Mouse (Mus musculus) hematopoietic stem cell, adult 5-6 weeks (primary cell): ENCODE results near the gene Zfp346. TPM values are rescaled to one million over a fixed set of nuclear protein-coding genes. Genes with fewer than 3 reads are reported as not detected.

Source experiments
- ATAC-seq, 2 experiments: fragments of 125-278 bp in 1 of 2; replicated peaks in 1 of 2; 2 replicates each; pipeline ENCODE4 v1.8.0; 2016 to 2017; ENCODE audit warnings: inconsistent platforms in 2 of 2, mild to moderate bottlenecking in 2 of 2, moderate number of reproducible peaks in 2 of 2, low read depth in 1 of 2, moderate TSS enrichment in 1 of 2; ENCODE audit not compliant: low FRiP score in 2 of 2, poor library complexity in 2 of 2, severe bottlenecking in 2 of 2, insufficient read depth in 1 of 2, low TSS enrichment in 1 of 2
- total RNA-seq: library from RNA; stranded (forward); fragments of 172-1452, 232-1000 nt; gene quantifications from 2 replicates; pipeline ENCODE4 v1.2.3, GENCODE M21; 2017

The Zfp346 gene
- total RNA-seq, 1 experiment from 2014 or later, result 10.0 TPM

DNA sequence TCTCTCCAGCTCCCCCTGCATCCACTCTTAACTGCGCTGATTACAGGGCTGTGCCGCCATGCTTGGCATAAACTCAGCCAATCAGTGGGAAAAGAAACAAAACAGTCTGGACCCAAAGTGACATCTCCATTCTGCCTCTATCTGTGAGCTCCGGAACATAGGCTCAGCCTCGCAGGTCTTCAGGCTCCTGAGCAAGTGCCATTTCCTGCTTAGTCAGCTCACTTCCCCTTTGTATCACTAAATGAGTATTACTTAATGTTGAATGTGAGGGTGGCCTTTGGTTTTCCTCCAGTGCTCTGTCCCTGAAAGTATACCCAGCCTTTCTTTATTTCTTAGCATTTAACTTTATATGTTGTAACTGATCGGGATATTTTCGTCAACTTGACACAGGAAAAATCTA is 19.8 kb downstream of the Zfp346 start:
- peak; percentile 53 to 71; a peak in 3 of 4 replicates for ATAC-seq

DNA sequence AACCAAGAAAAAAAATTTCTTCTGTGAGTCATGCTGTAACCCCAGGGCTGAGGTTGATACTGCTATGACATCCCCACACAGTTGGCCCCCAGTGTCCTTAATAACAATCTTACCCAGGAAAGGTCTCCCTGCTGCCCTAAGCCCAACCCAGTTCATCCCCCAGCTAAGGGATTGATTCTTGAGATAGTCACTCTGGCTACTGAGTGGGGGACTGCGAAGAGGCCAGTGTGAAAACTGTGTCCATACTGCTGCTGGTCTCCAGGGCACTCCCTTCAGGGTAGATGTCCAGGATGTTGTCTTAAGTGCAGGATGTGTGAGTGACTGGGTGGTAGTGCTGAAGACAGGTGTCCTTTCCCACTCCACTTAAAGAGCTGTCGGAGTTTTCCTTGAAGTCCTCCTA is 28.3 kb downstream of the Zfp346 start, which contains the start of gene Gm17617:
Gene Gm17617, minus strand, starts transcription at position 101 of the 400 bp plus-strand sequence.
- ATAC-seq, result no peak

- peak; percentile 32 to 51; a peak in 1 of 4 replicates for ATAC-seq
These were observed 30.3 kb downstream of the Zfp346 start for GRCm38 (mm10) chr13:55135382-55135781.

- no peak for ATAC-seq
These were observed 35.2 kb downstream of the Zfp346 start for GRCm38 (mm10) chr13:55140271-55140670.

GRCm38 (mm10) chr13:55152621-55153415 is 47.7 kb downstream of the Zfp346 start, which contains the start of gene Fgfr4:
Fgfr4 (plus strand) TSS chr13:55152640.
- ATAC-seq, result no peak

DNA sequence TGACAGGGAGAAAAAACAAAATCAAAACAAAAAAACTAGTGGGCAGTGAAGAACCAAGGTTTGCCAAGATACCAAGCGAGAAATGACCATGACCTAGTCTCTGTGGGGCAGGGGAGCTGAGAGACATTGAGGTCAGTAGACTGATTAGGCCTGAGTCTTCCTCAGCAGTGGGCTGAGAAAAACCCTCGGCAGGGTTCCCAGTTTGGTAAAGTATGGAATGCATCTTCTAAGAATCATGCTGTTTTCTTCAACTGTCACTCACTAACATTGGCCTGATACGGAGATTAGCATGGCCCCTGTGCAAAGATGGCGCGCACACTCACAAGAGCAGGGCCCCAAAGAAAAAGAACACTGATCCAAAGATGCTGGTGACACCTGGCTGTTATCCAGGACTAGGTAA is 48.8 kb downstream of the Zfp346 start:
- no peak for ATAC-seq

- ATAC-seq, result no peak
These were observed 57.3 kb downstream of the Zfp346 start for GRCm38 (mm10) chr13:55162365-55162764.

DNA sequence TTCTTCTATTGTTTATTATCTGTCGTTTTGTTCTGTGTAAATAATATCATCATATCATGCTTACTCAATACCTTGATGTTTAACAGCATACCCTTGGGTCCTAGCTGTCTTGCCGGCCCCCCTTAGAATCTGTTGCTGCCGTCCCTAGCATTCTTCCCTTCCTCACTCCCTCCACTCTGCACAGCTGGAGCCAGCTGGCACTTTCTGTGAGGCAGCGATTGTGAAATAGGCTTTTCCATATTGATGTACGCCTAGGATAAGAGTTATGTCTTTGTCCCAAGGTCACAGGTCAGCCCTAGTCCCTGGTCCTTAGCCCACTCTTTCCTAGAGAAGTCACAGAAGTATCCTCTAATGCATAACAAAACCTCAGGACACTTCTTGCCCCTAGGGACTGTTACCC is 58.4 kb downstream of the Zfp346 start:
- ATAC-seq, result no peak

DNA sequence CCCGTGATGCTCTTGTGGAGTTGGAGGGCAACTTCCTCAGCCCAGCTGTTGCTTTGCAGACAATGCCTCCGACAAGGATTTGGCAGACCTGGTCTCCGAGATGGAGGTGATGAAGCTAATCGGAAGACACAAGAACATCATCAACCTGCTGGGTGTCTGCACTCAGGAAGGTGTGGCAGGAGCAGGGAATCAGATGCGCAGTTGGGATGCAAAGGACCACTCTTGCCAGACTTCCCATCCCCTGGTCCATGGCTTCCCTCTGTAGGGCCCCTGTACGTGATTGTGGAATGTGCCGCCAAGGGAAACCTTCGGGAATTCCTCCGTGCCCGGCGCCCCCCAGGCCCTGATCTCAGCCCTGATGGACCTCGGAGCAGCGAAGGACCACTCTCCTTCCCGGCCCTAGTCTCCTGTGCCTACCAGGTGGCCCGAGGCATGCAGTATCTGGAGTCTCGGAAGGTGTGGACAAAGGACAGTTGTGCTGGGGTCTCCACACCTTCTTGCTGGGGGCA is 60.8 kb downstream of the Zfp346 start:
- ATAC-seq, result no peak

DNA sequence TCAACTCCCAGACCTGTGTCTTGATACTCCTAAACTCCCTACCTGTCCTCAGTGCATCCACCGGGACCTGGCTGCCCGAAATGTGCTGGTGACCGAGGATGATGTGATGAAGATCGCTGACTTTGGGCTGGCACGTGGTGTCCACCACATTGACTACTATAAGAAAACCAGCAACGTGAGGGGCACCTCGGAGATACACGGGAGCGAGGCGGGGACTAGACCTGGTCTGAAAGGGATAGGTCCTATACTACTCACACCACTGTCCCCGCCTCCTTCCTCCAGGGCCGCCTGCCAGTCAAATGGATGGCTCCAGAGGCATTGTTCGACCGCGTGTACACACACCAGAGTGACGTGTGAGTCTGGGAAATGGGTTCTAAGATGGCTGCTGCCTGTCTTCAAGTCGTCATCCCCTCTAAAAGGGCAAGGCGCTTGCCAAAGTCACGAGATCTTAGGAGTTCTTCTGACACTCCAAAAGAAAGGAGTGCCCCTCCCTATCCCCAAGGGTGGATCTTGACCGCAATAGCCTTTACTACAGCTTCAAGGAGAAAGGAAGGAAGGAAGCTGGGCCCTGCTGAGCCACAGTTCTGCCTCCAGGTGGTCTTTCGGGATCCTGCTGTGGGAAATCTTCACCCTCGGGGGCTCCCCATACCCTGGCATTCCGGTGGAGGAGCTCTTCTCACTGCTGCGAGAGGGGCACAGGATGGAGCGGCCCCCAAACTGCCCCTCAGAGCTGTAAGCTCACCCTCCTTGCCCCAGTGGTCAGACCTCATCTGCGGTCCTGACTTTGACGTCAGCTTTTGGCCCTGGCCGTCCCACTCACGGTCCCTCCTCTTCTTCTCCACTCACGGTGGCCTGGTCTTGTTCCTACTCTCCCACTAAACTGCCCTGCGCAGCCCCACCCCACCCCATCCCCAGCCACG is 62.0 kb downstream of the Zfp346 start:
- no peak for ATAC-seq

DNA sequence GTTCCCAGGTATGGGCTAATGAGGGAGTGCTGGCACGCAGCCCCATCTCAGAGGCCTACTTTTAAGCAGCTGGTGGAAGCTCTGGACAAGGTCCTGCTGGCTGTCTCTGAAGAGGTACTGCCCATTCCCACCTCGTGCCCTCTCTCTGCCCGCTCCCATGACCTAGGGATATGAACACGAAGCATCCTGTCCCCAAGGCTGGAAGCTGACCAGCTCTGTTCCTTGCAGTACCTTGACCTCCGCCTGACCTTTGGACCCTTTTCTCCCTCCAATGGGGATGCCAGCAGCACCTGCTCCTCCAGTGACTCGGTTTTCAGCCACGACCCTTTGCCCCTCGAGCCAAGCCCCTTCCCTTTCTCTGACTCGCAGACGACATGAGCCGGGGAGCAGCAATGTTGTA is 62.7 kb downstream of the Zfp346 start:
- ATAC-seq, result no peak

DNA sequence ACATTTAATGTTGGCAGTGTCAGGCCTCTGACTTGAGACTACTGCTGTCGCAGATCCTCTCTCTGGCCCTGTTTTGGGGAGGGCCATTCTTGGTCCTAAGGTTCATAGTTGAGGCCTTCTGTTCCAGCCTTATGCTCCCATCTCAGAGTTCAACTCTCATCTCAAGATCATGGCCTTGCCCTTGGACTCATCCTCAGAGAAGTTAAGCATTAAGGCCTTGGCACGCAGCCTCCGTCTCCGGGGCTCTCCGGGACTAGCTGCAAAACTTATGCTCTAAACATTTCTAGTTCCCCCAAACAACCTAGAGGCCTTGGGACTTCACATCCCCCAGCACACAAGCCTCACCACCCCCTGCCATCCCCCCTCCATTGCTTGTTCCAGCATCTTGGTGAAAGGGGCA is 63.1 kb downstream of the Zfp346 start:
- no peak for ATAC-seq

- no peak for ATAC-seq
These were observed 63.9 kb downstream of the Zfp346 start for GRCm38 (mm10) chr13:55168958-55169369.

GRCm38 (mm10) chr13:55171517-55172335 is 66.6 kb downstream of the Zfp346 start:
- peak; percentile 7 to 17; a peak in 1 of 4 replicates for ATAC-seq

DNA sequence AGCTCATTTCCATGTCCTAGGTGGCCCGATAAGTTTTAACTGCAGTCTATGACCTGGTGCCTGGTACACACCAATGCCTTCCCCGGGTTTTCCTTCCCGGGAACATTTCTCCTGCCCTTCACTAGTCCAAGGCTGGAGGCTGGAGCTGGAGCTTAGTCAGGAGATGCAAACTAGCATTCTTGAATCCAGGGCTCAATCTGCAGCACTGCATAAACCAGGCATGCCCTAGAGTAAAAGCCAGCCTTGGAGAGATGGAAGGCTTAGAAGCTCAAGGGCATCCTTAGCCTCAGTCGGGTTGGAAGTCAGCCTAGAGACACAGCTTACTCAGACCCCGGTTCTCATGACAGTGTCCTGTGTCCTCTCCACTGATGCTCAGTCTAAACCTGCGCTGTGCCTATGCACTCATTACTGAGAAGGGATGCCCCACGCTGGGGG is 67.2 kb downstream of the Zfp346 start:
- ATAC-seq, result no peak

DNA sequence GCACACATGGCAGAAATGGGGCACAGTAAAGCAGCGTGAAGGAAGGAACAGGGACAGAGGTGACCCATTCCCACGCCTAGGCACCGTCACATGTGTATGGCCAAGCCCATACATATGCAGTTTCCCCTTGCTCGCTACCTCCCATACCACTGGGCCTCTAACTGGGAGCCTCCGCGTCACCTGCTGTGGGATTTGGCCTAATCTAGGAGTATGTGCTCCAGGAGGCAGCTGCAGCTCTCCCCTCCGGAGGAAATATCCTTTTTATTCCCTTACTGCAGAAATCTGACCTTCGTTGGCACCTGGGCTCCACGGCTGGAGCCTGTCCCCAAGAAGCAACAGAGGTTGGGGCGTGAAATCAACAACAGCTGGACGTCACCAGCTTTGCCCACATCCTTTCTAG is 69.2 kb downstream of the Zfp346 start:
- no peak for ATAC-seq

DNA sequence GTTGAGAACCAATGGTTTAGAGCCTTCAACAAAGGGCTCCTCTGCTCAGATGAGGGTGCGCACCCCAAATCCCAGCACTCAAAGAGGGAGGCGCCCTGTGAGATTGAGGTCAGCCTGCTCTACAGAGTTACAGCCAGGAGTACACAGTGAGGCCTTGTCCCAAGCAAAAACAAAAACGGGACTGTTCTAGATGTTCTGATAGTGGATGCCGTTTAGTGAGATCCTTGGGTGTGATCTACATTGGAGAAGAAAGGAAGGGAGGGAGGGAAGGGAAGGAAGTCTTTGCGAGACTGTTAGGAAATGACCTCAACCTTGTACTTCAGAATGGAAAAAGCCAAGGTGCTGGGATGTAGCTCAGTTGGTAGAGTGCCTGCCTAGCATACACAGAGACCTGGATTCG is 71.2 kb downstream of the Zfp346 start:
- no peak for ATAC-seq
